Mouse (Mus musculus) E14TG2a.4 (cell line): Measurements from ENCODE around the gene Eprs.

Source experiments
- CTCF ChIP-seq: conservative IDR thresholded peaks from 2 replicates; pipeline ENCODE4 v1.5.1; 2014; ENCODE audit warnings: low read length
- NANOG ChIP-seq: IDR thresholded peaks from 2 replicates; pipeline ENCODE4 v1.6.1; 2014; ENCODE audit warnings: borderline replicate concordance, low read length, mixed read lengths
- POU5F1 ChIP-seq: IDR thresholded peaks from 2 replicates; pipeline ENCODE4 v1.6.1; 2014; ENCODE audit warnings: low read length, borderline replicate concordance

DNA sequence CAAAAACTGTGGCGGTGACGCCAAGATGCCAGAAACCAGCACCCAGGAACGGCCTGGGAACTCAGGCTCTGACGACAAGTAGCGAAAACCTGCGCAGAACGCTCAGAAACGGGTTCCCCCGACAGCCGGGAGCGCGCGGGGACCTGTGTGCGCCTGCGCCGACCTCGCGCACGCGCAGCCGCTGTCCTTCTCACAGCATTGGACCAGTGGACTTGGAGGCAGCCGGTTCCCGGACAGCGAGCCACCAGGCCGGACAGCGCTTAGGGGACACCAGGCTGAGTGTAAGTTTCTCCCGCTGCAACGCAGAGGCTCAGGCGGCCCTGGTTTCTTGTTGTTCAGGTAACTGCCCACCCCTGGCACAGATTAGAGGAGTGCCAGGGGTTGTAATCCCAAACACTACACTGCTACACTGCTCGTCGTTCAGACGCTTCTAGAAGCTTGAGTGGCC lies 30.8 kb upstream of the Eprs start, which contains the start of gene Bpnt1:
- no peak for TF ChIP-seq CTCF
- TF ChIP-seq NANOG = no peak
- TF ChIP-seq POU5F1 = no peak
